Mouse (Mus musculus) stomach, postnatal 0 days (tissue): ENCODE measurements around the gene Jazf1.

Experiments used
- CTCF ChIP-seq: IDR thresholded peaks from 2 replicates; pipeline ENCODE4 v1.5.1; 2016; ENCODE audit warnings: antibody characterized with exemption, low read depth, mild to moderate bottlenecking, moderate library complexity
- EP300 ChIP-seq: optimal IDR thresholded peaks from 2 replicates; pipeline ENCODE3; 2016; ENCODE audit warnings: antibody characterized with exemption

DNA sequence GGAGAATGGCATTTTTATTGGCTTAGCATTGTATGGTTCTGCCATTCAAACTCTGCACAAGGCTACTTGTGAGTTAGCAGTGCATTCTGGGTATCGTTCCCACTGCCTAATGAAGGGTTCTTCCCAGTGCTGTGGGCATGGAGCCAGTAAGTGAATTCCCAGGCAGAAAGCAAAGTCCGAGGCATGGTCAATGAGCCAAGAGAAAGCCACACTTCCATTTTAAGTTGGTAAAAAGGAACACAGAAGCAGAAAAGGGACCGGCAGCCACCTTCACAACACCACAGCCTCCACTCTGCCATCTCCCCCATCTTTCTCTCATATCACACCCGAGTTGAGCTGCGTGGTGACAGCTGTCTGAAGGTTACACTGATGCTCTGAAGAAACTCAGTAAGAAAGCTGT is 217.4 kb downstream of the Jazf1 start:
- no peak for TF ChIP-seq CTCF
- TF ChIP-seq EP300: no peak
